ENCODE assay signal across 18 mouse cellular contexts in the genomic region with DNA sequence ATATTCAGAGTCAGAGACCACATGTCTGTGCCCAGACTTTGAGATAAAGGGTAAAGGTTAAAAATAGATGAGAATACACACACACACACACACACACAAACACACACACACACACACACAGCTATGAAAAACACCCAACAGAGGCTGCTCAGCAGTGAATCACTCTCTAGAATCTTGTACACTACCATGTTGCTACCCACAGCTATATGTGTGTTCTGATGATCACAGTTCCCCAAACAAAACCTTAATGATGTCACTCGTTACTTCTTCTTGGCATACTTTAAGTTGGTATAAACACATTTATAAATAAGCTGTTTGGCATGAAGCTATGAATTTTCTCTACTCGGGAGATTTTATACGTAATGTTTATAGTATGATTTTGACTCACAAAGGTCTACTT. TPM values are rescaled to one million over a fixed set of nuclear protein-coding genes. Genes with fewer than 3 reads are reported as not detected.
DNase-seq lines count a peak whose midpoint lies in the region; ATAC-seq and TF ChIP-seq lines count a peak whose summit lies in the region.
"Had no signal": no experiment of that assay in that cellular context is flagged by ENCODE, and none has a peak within 500 bp of the region (broad histone marks: within the 10 kb centered on the region; RNA-seq: fewer than 3 reads in every experiment).

No protein-coding gene starts in this region.

- peak; percentile 56 for ATAC-seq in lung, postnatal 0 days
- ATAC-seq: activated CD4-positive, CD25-positive, alpha-beta regulatory T cell, adult 4 months; CD4-positive, CD25-positive, alpha-beta regulatory T cell, adult 4 months; Patski had no signal

- TF ChIP-seq EP300 in lung, postnatal 0 days (IDR thresholded peaks at IDR 0.05) = no peak

- no peak for TF ChIP-seq CTCF in lung, postnatal 0 days (IDR thresholded peaks at IDR 0.05)

- H3K4me3 ChIP-seq in lung, postnatal 0 days (ENCODE audit: low read depth, low read length) = no peak overlapping the region

- H3K36me3 ChIP-seq in lung, postnatal 0 days (ENCODE audit: insufficient read depth, low read length) = no peaks in the 10 kb centered on the region
- H3K36me3 ChIP-seq: G1E had no signal

- no peaks in the 10 kb centered on the region for H3K4me1 ChIP-seq in lung, postnatal 0 days (ENCODE audit: insufficient read depth, low read depth, low read length)

- H3K27me3 ChIP-seq in lung, postnatal 0 days (replicated peaks; ENCODE audit: insufficient read depth, low read length) = no peaks in the 10 kb centered on the region

- no peaks in the 10 kb centered on the region for H3K9me3 ChIP-seq in lung, postnatal 0 days (ENCODE audit: low read length)

- H3K9ac ChIP-seq in lung, postnatal 0 days (replicated peaks; ENCODE audit: low read depth) = no peak overlapping the region

- DNase-seq in lung, postnatal 0 days (ENCODE audit: low spot score) = peak; percentile 15
- DNase-seq in lung, postnatal 4 days = no peak
- DNase-seq: adrenal gland, adult 2 months; adrenal gland, adult 8-10 months; adrenal gland, postnatal 10 days; adrenal gland, postnatal 14 days; adrenal gland, postnatal 25 days; adrenal gland, postnatal 36 days; B cell, adult 2 months; cerebellum, adult 11 months; cerebellum, adult 11-12 months; cerebellum, adult 18-20 months; cerebellum, adult 2 months had no signal

- H3K4me2 ChIP-seq in lung, postnatal 0 days (replicated peaks; ENCODE audit: low read depth, low read length) = no peak overlapping the region

- WGBS in lung, postnatal 0 days = 56% methylated on average over 3 of the region's 3 CpGs

- H3K27ac ChIP-seq in lung, postnatal 0 days (ENCODE audit: low read length) = no peak overlapping the region

RNA-seq across cellular contexts. Expression of gene Ky, which starts 40.5 kb away (rescaled TPM):
- 0.02 and 0.20 TPM in 2 replicates for polyA plus RNA-seq in lung, postnatal 0 days (2015; fragmentation: Nextera tagmentation; extraction: Ambion mirVana)
- polyA plus RNA-seq: C2C12, G1E, Patski had no signal
